Mouse (Mus musculus): ENCODE measurements around the gene Rbm34. TPM values are rescaled to one million over a fixed set of nuclear protein-coding genes. Genes with fewer than 3 reads are reported as not detected.

Gene Rbm34
- polyA plus RNA-seq, 1 experiment from 2014 or later = 20.3 TPM

- Histone ChIP-seq H3K4me2 (ENCODE audit: low read depth, low read length) (no peak overlapping the region), H3K9me3 (ENCODE audit: control insufficient read depth, low read length) (no peaks in the 10 kb centered on the region), H3K27me3 (replicated peaks; ENCODE audit: control insufficient read depth, insufficient read depth, low read length) (no peaks in the 10 kb centered on the region), H3K27ac (replicated peaks; ENCODE audit: low read depth, low read length) (peak overlapping the region; percentile 67), H3K9ac (ENCODE audit: low read depth, low read length) (no peak overlapping the region), H3K4me3 (ENCODE audit: low read depth, low read length) (no peak overlapping the region), H3K36me3 (ENCODE audit: control insufficient read depth, insufficient read depth, low read length) (no peaks in the 10 kb centered on the region), H3K4me1 (ENCODE audit: control insufficient read depth, insufficient read depth, low read length) (peaks cover 22% of the 10 kb centered on the region)
- ATAC-seq (ENCODE audit: low read depth) = peak; percentile 69
- WGBS = 30% methylated on average over 12 of the region's 12 CpGs
- DNase-seq (ENCODE audit: low spot score) = peak; percentile 79
Observed at GRCm38 (mm10) chr8:126913241-126914106, 57.4 kb downstream of the Rbm34 start.

- 62% methylated on average over 10 of the region's 10 CpGs for WGBS
- Histone ChIP-seq H3K4me2 (ENCODE audit: low read depth, low read length) (no peak overlapping the region), H3K4me3 (ENCODE audit: low read depth, low read length) (no peak overlapping the region), H3K4me1 (ENCODE audit: control insufficient read depth, insufficient read depth, low read length) (peaks cover 12% of the 10 kb centered on the region), H3K9me3 (ENCODE audit: control insufficient read depth, low read length) (no peaks in the 10 kb centered on the region), H3K9ac (ENCODE audit: low read depth, low read length) (no peak overlapping the region), H3K27me3 (replicated peaks; ENCODE audit: control insufficient read depth, insufficient read depth, low read length) (no peaks in the 10 kb centered on the region), H3K36me3 (ENCODE audit: control insufficient read depth, insufficient read depth, low read length) (no peaks in the 10 kb centered on the region), H3K27ac (replicated peaks; ENCODE audit: low read depth, low read length) (no peak overlapping the region)
- no peak for ATAC-seq (ENCODE audit: low read depth)
- DNase-seq (ENCODE audit: low spot score) = no peak
Observed at GRCm38 (mm10) chr8:126909371-126909802, 61.5 kb downstream of the Rbm34 start.

GRCm38 (mm10) chr8:126908805-126909204 is 62.1 kb downstream of the Rbm34 start:
- Histone ChIP-seq H3K4me2 (ENCODE audit: low read depth, low read length) (no peak overlapping the region), H3K4me1 (ENCODE audit: control insufficient read depth, insufficient read depth, low read length) (peaks cover 12% of the 10 kb centered on the region), H3K36me3 (ENCODE audit: control insufficient read depth, insufficient read depth, low read length) (no peaks in the 10 kb centered on the region), H3K9me3 (ENCODE audit: control insufficient read depth, low read length) (no peaks in the 10 kb centered on the region), H3K4me3 (ENCODE audit: low read depth, low read length) (no peak overlapping the region), H3K9ac (ENCODE audit: low read depth, low read length) (no peak overlapping the region), H3K27ac (replicated peaks; ENCODE audit: low read depth, low read length) (no peak overlapping the region), H3K27me3 (replicated peaks; ENCODE audit: control insufficient read depth, insufficient read depth, low read length) (no peaks in the 10 kb centered on the region)
- ATAC-seq (ENCODE audit: low read depth) (no peak), DNase-seq (ENCODE audit: low spot score) (no peak)
- WGBS = 71% methylated on average over 6 of the region's 6 CpGs

GRCm38 (mm10) chr8:126907968-126908367 is 62.9 kb downstream of the Rbm34 start:
- no peak overlapping the region for H3K4me2 ChIP-seq (ENCODE audit: low read depth, low read length)
- H3K36me3 ChIP-seq (ENCODE audit: control insufficient read depth, insufficient read depth, low read length) = no peaks in the 10 kb centered on the region
- no peak overlapping the region for H3K9ac ChIP-seq (ENCODE audit: low read depth, low read length)
- WGBS = 79% methylated on average over 9 of the region's 9 CpGs
- no peaks in the 10 kb centered on the region for H3K27me3 ChIP-seq (replicated peaks; ENCODE audit: control insufficient read depth, insufficient read depth, low read length)
- no peak overlapping the region for H3K27ac ChIP-seq (replicated peaks; ENCODE audit: low read depth, low read length)
- peaks cover 4% of the 10 kb centered on the region; the same call in 1 of the 2 replicates for H3K4me1 ChIP-seq (ENCODE audit: control insufficient read depth, insufficient read depth, low read length)
- H3K4me3 ChIP-seq (ENCODE audit: low read depth, low read length) = no peak overlapping the region
- no peak for DNase-seq (ENCODE audit: low spot score)
- no peaks in the 10 kb centered on the region for H3K9me3 ChIP-seq (ENCODE audit: control insufficient read depth, low read length)
- no peak for ATAC-seq (ENCODE audit: low read depth)

- Histone ChIP-seq H3K4me3 (ENCODE audit: low read depth, low read length) (no peak overlapping the region), H3K36me3 (ENCODE audit: control insufficient read depth, insufficient read depth, low read length) (no peaks in the 10 kb centered on the region), H3K27me3 (replicated peaks; ENCODE audit: control insufficient read depth, insufficient read depth, low read length) (no peaks in the 10 kb centered on the region), H3K27ac (replicated peaks; ENCODE audit: low read depth, low read length) (no peak overlapping the region), H3K4me1 (ENCODE audit: control insufficient read depth, insufficient read depth, low read length) (no peaks in the 10 kb centered on the region; the same call in 1 of the 2 replicates), H3K9ac (ENCODE audit: low read depth, low read length) (no peak overlapping the region), H3K9me3 (ENCODE audit: control insufficient read depth, low read length) (no peaks in the 10 kb centered on the region), H3K4me2 (ENCODE audit: low read depth, low read length) (no peak overlapping the region)
- ATAC-seq (ENCODE audit: low read depth) = no peak; the same call in 1 of the 2 replicates
- 86% methylated on average over 3 of the region's 3 CpGs for WGBS
- no peak for DNase-seq (ENCODE audit: low spot score)
Observed at GRCm38 (mm10) chr8:126907374-126907773, 63.5 kb downstream of the Rbm34 start.

- ATAC-seq (ENCODE audit: low read depth) = no peak
- H3K4me1 ChIP-seq (ENCODE audit: control insufficient read depth, insufficient read depth, low read length) = no peaks in the 10 kb centered on the region; the same call in 1 of the 2 replicates
- H3K9me3 ChIP-seq (ENCODE audit: control insufficient read depth, low read length) = no peaks in the 10 kb centered on the region
- H3K36me3 ChIP-seq (ENCODE audit: control insufficient read depth, insufficient read depth, low read length) = no peaks in the 10 kb centered on the region
- H3K9ac ChIP-seq (ENCODE audit: low read depth, low read length) = no peak overlapping the region
- no peak overlapping the region for H3K4me3 ChIP-seq (ENCODE audit: low read depth, low read length)
- H3K4me2 ChIP-seq (ENCODE audit: low read depth, low read length) = no peak overlapping the region
- no peak for DNase-seq (ENCODE audit: low spot score)
- H3K27ac ChIP-seq (replicated peaks; ENCODE audit: low read depth, low read length) = no peak overlapping the region
- WGBS = 88% methylated on average over 3 of the region's 3 CpGs
- no peaks in the 10 kb centered on the region for H3K27me3 ChIP-seq (replicated peaks; ENCODE audit: control insufficient read depth, insufficient read depth, low read length)
Observed at GRCm38 (mm10) chr8:126905387-126905786, 65.5 kb downstream of the Rbm34 start.

- Histone ChIP-seq H3K4me2 (ENCODE audit: low read depth, low read length) (no peak overlapping the region), H3K9me3 (ENCODE audit: control insufficient read depth, low read length) (no peaks in the 10 kb centered on the region), H3K36me3 (ENCODE audit: control insufficient read depth, insufficient read depth, low read length) (no peaks in the 10 kb centered on the region), H3K4me1 (ENCODE audit: control insufficient read depth, insufficient read depth, low read length) (no peaks in the 10 kb centered on the region), H3K9ac (ENCODE audit: low read depth, low read length) (no peak overlapping the region), H3K27ac (replicated peaks; ENCODE audit: low read depth, low read length) (no peak overlapping the region), H3K27me3 (replicated peaks; ENCODE audit: control insufficient read depth, insufficient read depth, low read length) (no peaks in the 10 kb centered on the region), H3K4me3 (ENCODE audit: low read depth, low read length) (no peak overlapping the region)
- no peak for ATAC-seq (ENCODE audit: low read depth)
- no peak for DNase-seq (ENCODE audit: low spot score)
- 85% methylated on average over 9 of the region's 9 CpGs for WGBS
Observed at GRCm38 (mm10) chr8:126903927-126904326, 66.9 kb downstream of the Rbm34 start.

- Histone ChIP-seq H3K4me3 (ENCODE audit: low read depth, low read length) (no peak overlapping the region), H3K4me1 (ENCODE audit: control insufficient read depth, insufficient read depth, low read length) (no peaks in the 10 kb centered on the region), H3K27ac (replicated peaks; ENCODE audit: low read depth, low read length) (no peak overlapping the region), H3K36me3 (ENCODE audit: control insufficient read depth, insufficient read depth, low read length) (no peaks in the 10 kb centered on the region), H3K4me2 (ENCODE audit: low read depth, low read length) (no peak overlapping the region), H3K9me3 (ENCODE audit: control insufficient read depth, low read length) (no peaks in the 10 kb centered on the region), H3K9ac (ENCODE audit: low read depth, low read length) (no peak overlapping the region), H3K27me3 (replicated peaks; ENCODE audit: control insufficient read depth, insufficient read depth, low read length) (no peaks in the 10 kb centered on the region)
- DNase-seq (ENCODE audit: low spot score) = no peak
- 54% methylated on average over 9 of the region's 9 CpGs for WGBS
- no peak for ATAC-seq (ENCODE audit: low read depth)
Observed at GRCm38 (mm10) chr8:126903224-126903895, 67.5 kb downstream of the Rbm34 start.
